Mouse (Mus musculus) heart, embryonic 14.5 days (tissue): Measurements from ENCODE around the gene Hnrnpm. TPM values are rescaled to one million over a fixed set of nuclear protein-coding genes. Genes with fewer than 3 reads are reported as not detected.
A peak's percentile ranks its signal among the peaks of the same experiment; 100 is the strongest.

ENCODE experiments used
- ATAC-seq: fragments of 200-750 bp; cut with Nextera tagmentation; 2 replicates; pipeline ENCODE4 v1.8.0; 2017; ENCODE audit warnings: low read depth, moderate TSS enrichment; ENCODE audit not compliant: insufficient number of reproducible peaks, insufficient read depth, low FRiP score
- H3K27ac ChIP-seq, 2 experiments: fragments of 200-500 bp in 1 of 2; fragments of 300-500 bp in 1 of 2; sonication (generic) in 1 of 2; replicated peaks in 1 of 2; 2 replicates each; pipeline ENCODE4 v1.5.1; 2012 to 2014; ENCODE audit warnings: low read depth in 2 of 2, low read length in 2 of 2, control low read depth in 1 of 2, mild to moderate bottlenecking in 1 of 2, mixed read lengths in 1 of 2; ENCODE audit not compliant: control insufficient read depth in 1 of 2, insufficient read depth in 1 of 2
- H3K27me3 ChIP-seq: fragments of 300-500 bp; sonication (generic); 2 replicates; pipeline ENCODE4 v1.6.1; 2014; ENCODE audit warnings: mild to moderate bottlenecking, low read length, control low read depth; ENCODE audit not compliant: control insufficient read depth, insufficient read depth
- H3K36me3 ChIP-seq: fragments of 300-500 bp; sonication (generic); 2 replicates; pipeline ENCODE4 v1.6.1; 2014; ENCODE audit warnings: mild to moderate bottlenecking, control low read depth, low read length, mixed read lengths; ENCODE audit not compliant: control insufficient read depth, insufficient read depth
- H3K4me1 ChIP-seq, 2 experiments: fragments of 200-500 bp in 1 of 2; fragments of 300-500 bp in 1 of 2; sonication (generic) in 1 of 2; 2 replicates each; pipeline ENCODE4 v1.6.1; 2012 to 2014; ENCODE audit warnings: low read length in 2 of 2, control low read depth in 1 of 2, mixed read lengths in 1 of 2; ENCODE audit not compliant: control insufficient read depth in 2 of 2, insufficient read depth in 2 of 2
- H3K4me2 ChIP-seq: fragments of 300-500 bp; sonication (generic); 2 replicates; pipeline ENCODE4 v1.6.1; 2014; ENCODE audit warnings: mild to moderate bottlenecking, low read length
- H3K4me3 ChIP-seq, 2 experiments: fragments of 200-500 bp in 1 of 2; fragments of 300-500 bp in 1 of 2; sonication (generic) in 1 of 2; 2 replicates each; pipeline ENCODE4 v1.5.1; 2012 to 2014; ENCODE audit warnings: low read length in 2 of 2, mild to moderate bottlenecking in 2 of 2, control low read depth in 1 of 2, low read depth in 1 of 2, moderate library complexity in 1 of 2; ENCODE audit not compliant: control insufficient read depth in 1 of 2, insufficient read depth in 1 of 2
- H3K9ac ChIP-seq: fragments of 300-500 bp; sonication (generic); 2 replicates; pipeline ENCODE4 v1.6.1; 2014; ENCODE audit warnings: mild to moderate bottlenecking, low read length
- H3K9me3 ChIP-seq: fragments of 300-500 bp; sonication (generic); 2 replicates; pipeline ENCODE4 v1.6.1; 2016; ENCODE audit warnings: low read length, control low read depth; ENCODE audit not compliant: control insufficient read depth
- WGBS: fragments of 180-500 bp; shearing (Covaris S2); extraction: QIAGEN DNeasy Blood & Tissue Kit; methylation state at CpG from one replicate; pipeline ENCODE4 v1.1.7; 2014; 5-methylcytosine and 5-hydroxymethylcytosine counted together
- polyA plus RNA-seq: library from polyadenylated mRNA; unstranded; fragments of >200 nt; fragmentation: Nextera tagmentation; extraction: Ambion mirVana; gene quantifications from 2 replicates; pipeline ENCODE4 v1.2.1, GENCODE M21; 2014

Hnrnpm gene
- polyA plus RNA-seq, 1 experiment from 2014 or later, result 185 TPM

GRCm38 (mm10) chr17:33718384-33718881 lies 31.8 kb upstream of the Hnrnpm start, which contains the start of gene March2:
Gene March2, minus strand, starts transcription at chr17:33718670.
- ATAC-seq, result peak; percentile 100
- peak within 1 kb of the TSS; percentile 76 for H3K4me2 ChIP-seq
- H3K9ac ChIP-seq, result peak within 1 kb of the TSS; percentile 79
- no peaks in the 10 kb centered on the region for H3K9me3 ChIP-seq
- H3K4me3 ChIP-seq, result peak within 1 kb of the TSS; percentile 91 to 98
- H3K27ac ChIP-seq, result peak within 1 kb of the TSS in 1 of 2 experiments; percentile 8; a peak in 1 of 4 replicates
- no peaks in the 10 kb centered on the region for H3K27me3 ChIP-seq
- H3K36me3 ChIP-seq, result no peaks in the 10 kb centered on the region
- 0% methylated on average over 44 of the region's 46 CpGs for WGBS
- peaks cover 0 to 5% of the 10 kb centered on the region in 2 experiments; a peak in 2 of 4 replicates for H3K4me1 ChIP-seq

GRCm38 (mm10) chr17:33717982-33718381 lies 31.3 kb upstream of the Hnrnpm start:
- Histone ChIP-seq H3K36me3 (no peaks in the 10 kb centered on the region), H3K4me2 (peak overlapping the region; percentile 76), H3K4me1 (peaks cover 2 to 9% of the 10 kb centered on the region in 2 experiments; a peak in 3 of 4 replicates), H3K27me3 (no peaks in the 10 kb centered on the region), H3K4me3 (peak overlapping the region; percentile 91 to 98), H3K27ac (0 out of 4 replicates have a peak overlapping the region, but pooled peaks of 1 of the 2 experiments have one; percentile 8), H3K9ac (peak overlapping the region; percentile 79), H3K9me3 (no peaks in the 10 kb centered on the region)
- ATAC-seq, result no peak
- 9% methylated on average over 8 of the region's 8 CpGs for WGBS

GRCm38 (mm10) chr17:33717246-33717645 lies 30.6 kb upstream of the Hnrnpm start:
- H3K4me3 ChIP-seq, result no peak overlapping the region
- H3K4me2 ChIP-seq, result no peak overlapping the region

GRCm38 (mm10) chr17:33714779-33715178 lies 28.1 kb upstream of the Hnrnpm start:
- no peaks in the 10 kb centered on the region for H3K36me3 ChIP-seq
- 57% methylated on average over 1 of the region's 1 CpGs for WGBS
- H3K4me1 ChIP-seq, result peaks cover 2 to 10% of the 10 kb centered on the region in 2 experiments; a peak in 3 of 4 replicates
- no peaks in the 10 kb centered on the region for H3K9me3 ChIP-seq
- no peaks in the 10 kb centered on the region for H3K27me3 ChIP-seq
- no peak overlapping the region for H3K9ac ChIP-seq
- H3K4me2 ChIP-seq, result no peak overlapping the region
- H3K4me3 ChIP-seq, result no peak overlapping the region
- no peak overlapping the region for H3K27ac ChIP-seq
- ATAC-seq, result no peak

More at GRCm38 (mm10) chr17:33717246-33717645, 30.6 kb upstream of the Hnrnpm start:
- 100% methylated on average over 1 of the region's 1 CpGs for WGBS
- Histone ChIP-seq H3K4me1 (peaks cover 2 to 10% of the 10 kb centered on the region in 2 experiments; a peak in 3 of 4 replicates), H3K27ac (no peak overlapping the region), H3K27me3 (no peaks in the 10 kb centered on the region), H3K9me3 (no peaks in the 10 kb centered on the region), H3K36me3 (no peaks in the 10 kb centered on the region), H3K9ac (no peak overlapping the region)
- no peak for ATAC-seq

- ATAC-seq, result no peak; the same call in 1 of the 2 replicates
- Histone ChIP-seq H3K9me3 (no peaks in the 10 kb centered on the region), H3K27me3 (no peaks in the 10 kb centered on the region), H3K4me3 (no peak overlapping the region), H3K4me1 (peaks cover 2 to 10% of the 10 kb centered on the region in 2 experiments; a peak in 3 of 4 replicates), H3K4me2 (no peak overlapping the region), H3K9ac (no peak overlapping the region), H3K27ac (no peak overlapping the region), H3K36me3 (peaks cover 11% of the 10 kb centered on the region)
- 35% methylated on average over 5 of the region's 5 CpGs for WGBS
Measured at GRCm38 (mm10) chr17:33713271-33713670, 26.6 kb upstream of the Hnrnpm start.

- peaks cover 36% of the 10 kb centered on the region for H3K36me3 ChIP-seq
- H3K27ac ChIP-seq, result no peak overlapping the region
- no peak overlapping the region for H3K4me3 ChIP-seq
- no peaks in the 10 kb centered on the region for H3K9me3 ChIP-seq
- no peaks in the 10 kb centered on the region for H3K27me3 ChIP-seq
- WGBS, result 78% methylated on average over 3 of the region's 3 CpGs
- no peak for ATAC-seq
- no peak overlapping the region for H3K4me2 ChIP-seq
- H3K4me1 ChIP-seq, result peaks cover 2 to 5% of the 10 kb centered on the region in 2 experiments; a peak in 2 of 4 replicates
- H3K9ac ChIP-seq, result no peak overlapping the region
Measured at GRCm38 (mm10) chr17:33709834-33710233, 23.2 kb upstream of the Hnrnpm start.

GRCm38 (mm10) chr17:33703091-33703490 lies 16.4 kb upstream of the Hnrnpm start:
- no peak overlapping the region for H3K4me3 ChIP-seq
- H3K9ac ChIP-seq, result no peak overlapping the region
- no peak overlapping the region for H3K27ac ChIP-seq
- peaks cover 56% of the 10 kb centered on the region for H3K36me3 ChIP-seq
- ATAC-seq, result no peak
- H3K4me2 ChIP-seq, result no peak overlapping the region
- WGBS, result 86% methylated on average over 9 of the region's 9 CpGs
- no peaks in the 10 kb centered on the region for H3K27me3 ChIP-seq
- no peaks in the 10 kb centered on the region for H3K9me3 ChIP-seq
- H3K4me1 ChIP-seq, result no peaks in the 10 kb centered on the region

- H3K36me3 ChIP-seq, result peaks cover 58% of the 10 kb centered on the region; the same call in 1 of the 2 replicates
- H3K27me3 ChIP-seq, result no peaks in the 10 kb centered on the region
- no peak overlapping the region for H3K4me3 ChIP-seq
- H3K27ac ChIP-seq, result no peak overlapping the region
- no peak overlapping the region for H3K4me2 ChIP-seq
- 71% methylated on average over 1 of the region's 1 CpGs for WGBS
- no peaks in the 10 kb centered on the region for H3K9me3 ChIP-seq
- H3K4me1 ChIP-seq, result no peaks in the 10 kb centered on the region
- no peak for ATAC-seq
- H3K9ac ChIP-seq, result no peak overlapping the region
Measured at GRCm38 (mm10) chr17:33702178-33702577, 15.5 kb upstream of the Hnrnpm start.
